Mouse (Mus musculus) MEL (cell line): Measurements from ENCODE around the gene Ccl17. TPM values are rescaled to one million over a fixed set of nuclear protein-coding genes. Genes with fewer than 3 reads are reported as not detected.

ENCODE experiments used
- DNase-seq: peaks from one replicate; pipeline ENCODE4 v3.0.0; 2011; ENCODE audit warnings: low read depth, low spot score
- H3K27ac ChIP-seq: 2 replicates; pipeline ENCODE4 v1.5.1; 2012; ENCODE audit warnings: low read depth, mild to moderate bottlenecking, control low read depth, low read length, moderate library complexity; ENCODE audit not compliant: control insufficient read depth
- H3K27me3 ChIP-seq, 2 experiments: fragments of 150-350 bp in 1 of 2; sonication (generic) in 1 of 2; 2 replicates each; pipeline ENCODE4 v1.6.1; 2012; ENCODE audit warnings: low read length in 2 of 2, mild to moderate bottlenecking in 2 of 2, improper control_type of control experiment in 1 of 2, moderate library complexity in 1 of 2; ENCODE audit not compliant: insufficient read depth in 2 of 2, control insufficient read depth in 1 of 2
- H3K36me3 ChIP-seq, 2 experiments: 2 replicates each; pipeline ENCODE4 v1.6.1; 2012 to 2014; ENCODE audit warnings: low read length in 2 of 2, improper control_type of control experiment in 1 of 2, inconsistent platforms in 1 of 2, mild to moderate bottlenecking in 1 of 2; ENCODE audit not compliant: insufficient read depth in 2 of 2, control insufficient read depth in 1 of 2
- H3K4me1 ChIP-seq, 2 experiments: fragments of 150-350 bp in 1 of 2; sonication (generic) in 1 of 2; 2 replicates each; pipeline ENCODE4 v1.6.1; 2012; ENCODE audit warnings: low read length in 2 of 2, improper control_type of control experiment in 1 of 2, mild to moderate bottlenecking in 1 of 2; ENCODE audit not compliant: insufficient read depth in 2 of 2, control insufficient read depth in 1 of 2
- H3K4me3 ChIP-seq, 2 experiments: fragments of 150-350 bp in 1 of 2; sonication (generic) in 1 of 2; 2 replicates each; pipeline ENCODE4 v1.5.1; 2012; ENCODE audit warnings: low read depth in 2 of 2, low read length in 2 of 2, mild to moderate bottlenecking in 2 of 2, moderate library complexity in 2 of 2, control low read depth in 1 of 2, improper control_type of control experiment in 1 of 2; ENCODE audit not compliant: control insufficient read depth in 1 of 2, insufficient read depth in 1 of 2
- H3K79me2 ChIP-seq: 2 replicates; pipeline ENCODE4 v1.6.1; 2012; ENCODE audit warnings: mild to moderate bottlenecking, low read length, moderate library complexity; ENCODE audit not compliant: control insufficient read depth, poor library complexity, insufficient read depth
- H3K9ac ChIP-seq: 2 replicates; pipeline ENCODE4 v1.6.1; 2012; ENCODE audit warnings: low read depth, mild to moderate bottlenecking, control low read depth, low read length, moderate library complexity; ENCODE audit not compliant: control insufficient read depth, poor library complexity, severe bottlenecking
- H3K9me3 ChIP-seq: fragments of 150-350 bp; sonication (generic); replicated peaks from 2 replicates; pipeline ENCODE4 v1.6.1; 2012; ENCODE audit warnings: mild to moderate bottlenecking, low read length, improper control_type of control experiment, moderate library complexity; ENCODE audit not compliant: insufficient read depth
- BHLHE40 ChIP-seq: IDR thresholded peaks from 2 replicates; pipeline ENCODE4 v1.6.1; 2012; ENCODE audit warnings: low read depth, mild to moderate bottlenecking, inconsistent platforms, low read length, improper control_type of control experiment, borderline replicate concordance
- CHD1 ChIP-seq: IDR thresholded peaks from 2 replicates; pipeline ENCODE4 v1.6.1; 2012; ENCODE audit warnings: low read depth, mild to moderate bottlenecking, inconsistent platforms, low read length, improper control_type of control experiment
- CTCF ChIP-seq, 3 experiments: IDR thresholded peaks in 2 of 3; conservative IDR thresholded peaks in 1 of 3; 2 replicates each; pipeline ENCODE4 v1.5.1; 2011 to 2012; ENCODE audit warnings: low read length in 3 of 3, low read depth in 2 of 3, mild to moderate bottlenecking in 2 of 3, improper control_type of control experiment in 1 of 3, inconsistent platforms in 1 of 3, mixed read lengths in 1 of 3, moderate library complexity in 1 of 3; ENCODE audit not compliant: control insufficient read depth in 1 of 3, insufficient read depth in 1 of 3, poor library complexity in 1 of 3, severe bottlenecking in 1 of 3
- ELF1 ChIP-seq: IDR thresholded peaks from 2 replicates; pipeline ENCODE4 v1.6.1; 2014; ENCODE audit warnings: low read depth, mild to moderate bottlenecking, inconsistent platforms, low read length, improper control_type of control experiment, moderate library complexity
- EP300 ChIP-seq, 2 experiments: IDR thresholded peaks; 2 replicates each; pipeline ENCODE4 v1.6.1; 2011; ENCODE audit warnings: improper control_type of control experiment in 2 of 2, low read length in 2 of 2, low read depth in 1 of 2, mild to moderate bottlenecking in 1 of 2
- ETS1 ChIP-seq: IDR thresholded peaks from 2 replicates; pipeline ENCODE4 v1.6.1; 2012; ENCODE audit warnings: low read depth, mild to moderate bottlenecking, inconsistent platforms, low read length, improper control_type of control experiment, moderate library complexity
- GABPA ChIP-seq: IDR thresholded peaks from 2 replicates; pipeline ENCODE4 v1.6.1; 2012; ENCODE audit warnings: low read depth, mild to moderate bottlenecking, inconsistent platforms, low read length, improper control_type of control experiment, moderate library complexity
- GATA1 ChIP-seq: IDR thresholded peaks from 2 replicates; pipeline ENCODE4 v1.6.1; 2011; ENCODE audit warnings: low read depth, low read length, improper control_type of control experiment
- HCFC1 ChIP-seq: IDR thresholded peaks from 2 replicates; pipeline ENCODE4 v1.6.1; 2012; ENCODE audit warnings: low read depth, mild to moderate bottlenecking, inconsistent platforms, low read length, improper control_type of control experiment, moderate library complexity
- KAT2A ChIP-seq: conservative IDR thresholded peaks from 2 replicates; pipeline ENCODE4 v1.6.1; 2012; ENCODE audit warnings: low read depth, low read length, improper control_type of control experiment, inconsistent platforms
- MAFK ChIP-seq: IDR thresholded peaks from 2 replicates; pipeline ENCODE4 v1.6.1; 2011; ENCODE audit warnings: low read depth, mild to moderate bottlenecking, low read length, improper control_type of control experiment, borderline replicate concordance
- MAX ChIP-seq: IDR thresholded peaks from 2 replicates; pipeline ENCODE4 v1.6.1; 2011; ENCODE audit warnings: low read length, improper control_type of control experiment
- MEF2A ChIP-seq: IDR thresholded peaks from 2 replicates; pipeline ENCODE4 v1.6.1; 2014; ENCODE audit warnings: low read depth, mild to moderate bottlenecking, inconsistent platforms, low read length, improper control_type of control experiment; ENCODE audit not compliant: poor library complexity, insufficient replicate concordance, severe bottlenecking; ENCODE audit errors: extremely low read depth
- MYB ChIP-seq: IDR thresholded peaks from 2 replicates; pipeline ENCODE4 v1.6.1; 2011; ENCODE audit warnings: mild to moderate bottlenecking, low read depth, low read length, improper control_type of control experiment
- MYC ChIP-seq: IDR thresholded peaks from 2 replicates; pipeline ENCODE4 v1.6.1; 2011; ENCODE audit warnings: low read depth, mild to moderate bottlenecking, low read length, improper control_type of control experiment, moderate library complexity
- NELFE ChIP-seq: IDR thresholded peaks from 2 replicates; pipeline ENCODE4 v1.6.1; 2011; ENCODE audit warnings: low read depth, low read length, improper control_type of control experiment
- NRF1 ChIP-seq: IDR thresholded peaks from 2 replicates; pipeline ENCODE4 v1.6.1; 2014; ENCODE audit warnings: low read depth, mild to moderate bottlenecking, inconsistent platforms, low read length, improper control_type of control experiment, moderate library complexity; ENCODE audit not compliant: poor library complexity, insufficient read depth, severe bottlenecking
- POLR2A ChIP-seq, 2 experiments: IDR thresholded peaks; 2 replicates each; pipeline ENCODE4 v1.6.1; 2011 to 2012; ENCODE audit warnings: low read length in 2 of 2, mild to moderate bottlenecking in 2 of 2, control low read depth in 1 of 2, improper control_type of control experiment in 1 of 2, low read depth in 1 of 2, moderate library complexity in 1 of 2; ENCODE audit not compliant: control insufficient read depth in 1 of 2, insufficient read depth in 1 of 2, poor library complexity in 1 of 2
- POLR2AphosphoS2 ChIP-seq: IDR thresholded peaks from 2 replicates; pipeline ENCODE4 v1.6.1; 2011; ENCODE audit warnings: low read length, improper control_type of control experiment
- POLR2AphosphoS5 ChIP-seq: IDR thresholded peaks from 2 replicates; pipeline ENCODE4 v1.6.1; 2012; ENCODE audit warnings: low read depth, borderline replicate concordance, mild to moderate bottlenecking, inconsistent platforms, low read length, moderate library complexity, mixed read lengths
- RAD21 ChIP-seq: IDR thresholded peaks from 2 replicates; pipeline ENCODE4 v1.6.1; 2011; ENCODE audit warnings: mild to moderate bottlenecking, low read depth, low read length, improper control_type of control experiment
- RCOR1 ChIP-seq: IDR thresholded peaks from 2 replicates; pipeline ENCODE4 v1.6.1; 2012; ENCODE audit warnings: low read depth, mild to moderate bottlenecking, inconsistent platforms, low read length, improper control_type of control experiment
- SIN3A ChIP-seq: IDR thresholded peaks from 2 replicates; pipeline ENCODE4 v1.6.1; 2012; ENCODE audit warnings: low read length, improper control_type of control experiment, inconsistent platforms
- SMC3 ChIP-seq: IDR thresholded peaks from 2 replicates; pipeline ENCODE4 v1.6.1; 2011; ENCODE audit warnings: low read depth, low read length, improper control_type of control experiment
- TAL1 ChIP-seq: IDR thresholded peaks from 2 replicates; pipeline ENCODE4 v1.6.1; 2012; ENCODE audit warnings: mild to moderate bottlenecking, inconsistent platforms, low read length, moderate library complexity, mixed read lengths
- TBP ChIP-seq: IDR thresholded peaks from 2 replicates; pipeline ENCODE4 v1.8.0; 2011; ENCODE audit warnings: low read depth, low read length, improper control_type of control experiment
- TCF12 ChIP-seq: IDR thresholded peaks from 2 replicates; pipeline ENCODE4 v1.6.1; 2014; ENCODE audit warnings: low read depth, mild to moderate bottlenecking, inconsistent platforms, low read length, improper control_type of control experiment, moderate library complexity
- UBTF ChIP-seq: IDR thresholded peaks from 2 replicates; pipeline ENCODE4 v1.6.1; 2012; ENCODE audit warnings: low read depth, mild to moderate bottlenecking, inconsistent platforms, low read length, improper control_type of control experiment, moderate library complexity, borderline replicate concordance; ENCODE audit not compliant: insufficient read depth
- USF2 ChIP-seq, 2 experiments: IDR thresholded peaks; 2 replicates each; pipeline ENCODE4 v1.6.1; 2011 to 2012; ENCODE audit warnings: improper control_type of control experiment in 2 of 2, low read length in 2 of 2, borderline replicate concordance in 1 of 2, inconsistent platforms in 1 of 2, low read depth in 1 of 2, mild to moderate bottlenecking in 1 of 2; ENCODE audit not compliant: insufficient read depth in 1 of 2
- ZC3H11A ChIP-seq: IDR thresholded peaks from 2 replicates; pipeline ENCODE4 v1.6.1; 2012; ENCODE audit warnings: low read depth, mild to moderate bottlenecking, inconsistent platforms, low read length, improper control_type of control experiment
- ZKSCAN1 ChIP-seq: IDR thresholded peaks from 2 replicates; pipeline ENCODE4 v1.6.1; 2012; ENCODE audit warnings: low read depth, mild to moderate bottlenecking, inconsistent platforms, low read length, improper control_type of control experiment, moderate library complexity
- ZMIZ1 ChIP-seq: IDR thresholded peaks from 2 replicates; pipeline ENCODE4 v1.6.1; 2012; ENCODE audit warnings: low read depth, mild to moderate bottlenecking, inconsistent platforms, low read length, improper control_type of control experiment, moderate library complexity
- ZNF384 ChIP-seq: IDR thresholded peaks from 2 replicates; pipeline ENCODE4 v1.6.1; 2012; ENCODE audit warnings: low read depth, mild to moderate bottlenecking, inconsistent platforms, low read length, improper control_type of control experiment
- polyA plus RNA-seq, 2 experiments: library from polyadenylated mRNA; stranded (reverse) in 1 of 2; unstranded in 1 of 2; fragments of >175 nt in 1 of 2; fragments of >200 nt in 1 of 2; gene quantifications; 2 replicates each; pipeline versions ENCODE4 v1.2.1 to v1.2.4; 2012; ENCODE audit warnings: low replicate concordance in 2 of 2, low read depth in 1 of 2; ENCODE audit not compliant: insufficient read length in 2 of 2, insufficient read depth in 1 of 2, missing spikeins in 1 of 2
- total RNA-seq: library from RNA; depleted of rRNA; stranded (reverse); fragments of 300-350 nt; gene quantifications from 2 replicates; pipeline ENCODE4 v1.2.3, GENCODE M21; 2012

Ccl17 gene
- total and polyA plus RNA-seq, 3 experiments: 0.43 TPM; not detected in 2

DNA sequence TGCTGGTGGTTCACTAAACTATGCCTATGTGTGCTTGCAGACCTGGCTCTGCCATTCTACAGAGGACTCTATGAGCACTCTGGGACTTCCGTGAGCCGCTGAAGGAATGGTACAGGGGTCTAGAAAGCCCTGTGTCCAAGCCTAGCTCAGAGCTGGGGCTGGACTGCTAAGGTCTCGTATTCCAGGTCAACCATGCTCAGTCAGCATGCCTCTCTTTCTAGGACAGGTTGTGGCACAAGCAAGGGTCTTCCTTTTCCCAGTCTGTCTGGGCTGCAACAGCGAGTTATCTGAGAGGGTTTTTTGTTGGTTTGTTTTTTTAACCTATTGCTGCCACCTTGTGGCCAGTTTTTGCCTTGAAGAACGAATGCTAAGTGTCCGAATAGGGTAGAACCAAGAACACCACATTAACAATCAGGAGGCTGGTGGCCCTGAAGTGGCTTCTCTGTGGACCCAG lies 2.4 kb downstream of the Ccl17 start:
- no peak overlapping the region for H3K27ac ChIP-seq
- H3K27me3 ChIP-seq: no peaks in the 10 kb centered on the region
- TF ChIP-seq GABPA (no peak), CHD1 (no peak), MAFK (no peak), POLR2A (IDR thresholded peaks at IDR 0.05; ENCODE audit: control insufficient read depth in 1 of 2, insufficient read depth in 1 of 2, low read depth in 1 of 2, low read length in 2 of 2, poor library complexity in 1 of 2) (no peak), TAL1 (no peak), KAT2A (no peak), EP300 (IDR thresholded peaks at IDR 0.05; ENCODE audit: low read depth in 1 of 2, low read length in 2 of 2) (no peak), MEF2A (no peak), USF2 (IDR thresholded peaks at IDR 0.05; ENCODE audit: borderline replicate concordance in 1 of 2, insufficient read depth in 1 of 2, low read depth in 1 of 2, low read length in 2 of 2) (no peak), POLR2AphosphoS5 (no peak), ELF1 (no peak), CTCF (IDR thresholded peaks at IDR 0.05 in 2 of 3, conservative IDR thresholded peaks at IDR 0.05 in 1 of 3; ENCODE audit: control insufficient read depth in 1 of 3, insufficient read depth in 1 of 3, low read depth in 2 of 3, low read length in 3 of 3, poor library complexity in 1 of 3, severe bottlenecking in 1 of 3) (peak; percentile 31 to 82 (median 58)), NELFE (no peak), MYC (no peak), UBTF (no peak), MAX (no peak), ZNF384 (peak; percentile 76), NRF1 (no peak), RCOR1 (no peak), POLR2AphosphoS2 (no peak), ZMIZ1 (no peak), GATA1 (0 out of 2 replicates have a peak, but pooled peaks have one; percentile 5), MYB (no peak), RAD21 (peak; percentile 82), HCFC1 (no peak), ZKSCAN1 (no peak), TBP (no peak), BHLHE40 (no peak), TCF12 (no peak), SMC3 (peak; percentile 90), ZC3H11A (peak; percentile 83), SIN3A (no peak), ETS1 (no peak)
- no peak overlapping the region for H3K4me3 ChIP-seq
- H3K9me3 ChIP-seq: no peaks in the 10 kb centered on the region
- no peaks in the 10 kb centered on the region for H3K4me1 ChIP-seq
- DNase-seq: peak; percentile 84
- H3K79me2 ChIP-seq: no peaks in the 10 kb centered on the region
- H3K36me3 ChIP-seq: no peaks in the 10 kb centered on the region
- H3K9ac ChIP-seq: no peak overlapping the region
